Mouse (Mus musculus) embryo, embryonic 9.5 days (tissue): ENCODE results near the gene Scd3.

Experiments used
- DNase-seq: peaks from one replicate; pipeline ENCODE4 v3.0.0-alpha.2; 2017; ENCODE audit errors: extremely low spot score

Gene Scd3

DNA sequence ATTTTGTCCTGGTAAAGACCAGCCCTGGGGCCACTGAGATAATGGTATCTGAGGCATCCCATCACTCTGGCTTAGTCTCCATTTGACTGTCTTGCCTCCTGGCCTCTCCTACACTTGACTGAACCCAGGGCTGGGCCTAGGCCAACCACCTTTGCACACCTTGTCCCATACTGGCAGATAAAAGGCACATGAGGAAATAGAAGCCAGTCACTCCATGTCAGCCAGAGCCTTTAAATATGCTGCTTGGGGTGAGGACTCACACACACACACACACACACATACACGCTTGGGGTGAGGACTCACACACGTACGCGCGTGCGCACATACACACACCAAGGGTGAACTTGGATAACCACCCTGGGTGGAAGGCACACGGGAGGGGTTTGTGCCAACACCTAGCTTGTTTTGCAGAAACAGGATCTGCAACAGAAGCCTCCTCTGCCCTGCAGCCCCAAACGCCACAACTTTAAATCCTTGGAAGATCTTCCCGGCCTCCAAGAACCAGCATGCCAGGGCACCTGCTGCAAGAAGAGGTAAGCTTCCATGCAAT is at the start of gene Scd3:
Gene Scd3, plus strand, starts transcription at position 255 of the 550 bp plus-strand sequence.
- DNase-seq: no peak

GRCm38 (mm10) chr19:44153781-44154180 is 49.3 kb upstream of the Scd3 start:
- DNase-seq: no peak

DNA sequence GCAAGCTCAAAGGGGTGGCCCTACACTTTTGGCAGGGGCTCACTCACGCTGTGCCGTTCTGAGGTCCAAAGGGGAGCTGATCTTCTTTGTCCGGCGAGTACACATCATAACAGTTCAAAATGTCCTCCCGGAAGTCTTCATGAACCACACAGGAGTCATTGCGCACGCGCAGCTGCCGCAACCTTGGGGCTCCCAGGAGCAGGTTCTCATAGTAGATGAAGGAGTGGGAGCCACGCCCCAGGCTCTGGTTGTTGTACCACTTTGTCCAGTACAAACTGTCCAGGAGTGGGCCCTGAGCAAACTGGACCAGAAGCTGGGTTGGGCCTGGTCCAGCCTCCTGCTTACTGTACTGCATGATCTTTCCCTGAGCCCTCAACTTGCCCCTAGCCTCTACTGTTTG is 46.1 kb upstream of the Scd3 start:
- DNase-seq: no peak

- DNase-seq: no peak
These were observed 43.7 kb upstream of the Scd3 start for GRCm38 (mm10) chr19:44159386-44159785.

- DNase-seq: peak; percentile 22
These were observed 41.6 kb upstream of the Scd3 start for GRCm38 (mm10) chr19:44161515-44161914.

DNA sequence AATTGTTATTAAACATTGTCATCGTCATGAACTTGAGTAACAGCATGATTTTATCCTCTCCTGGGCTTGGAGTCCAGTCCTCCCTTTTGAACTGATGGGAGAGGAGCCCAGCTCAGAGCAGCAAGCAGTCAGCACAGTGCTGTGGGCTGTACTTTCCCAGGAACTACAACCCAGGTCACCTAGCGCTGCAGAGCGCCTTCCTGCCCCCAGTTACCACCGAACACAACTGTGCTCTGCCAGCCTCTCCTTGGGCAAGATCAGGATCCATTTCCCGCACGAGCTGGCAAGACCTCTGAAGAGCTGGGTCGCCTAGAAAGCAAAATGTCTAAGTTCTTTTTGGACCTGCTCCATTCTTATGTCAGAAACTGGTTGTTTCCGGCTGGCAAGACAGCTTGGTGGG is 28.2 kb upstream of the Scd3 start:
- no peak for DNase-seq

DNA sequence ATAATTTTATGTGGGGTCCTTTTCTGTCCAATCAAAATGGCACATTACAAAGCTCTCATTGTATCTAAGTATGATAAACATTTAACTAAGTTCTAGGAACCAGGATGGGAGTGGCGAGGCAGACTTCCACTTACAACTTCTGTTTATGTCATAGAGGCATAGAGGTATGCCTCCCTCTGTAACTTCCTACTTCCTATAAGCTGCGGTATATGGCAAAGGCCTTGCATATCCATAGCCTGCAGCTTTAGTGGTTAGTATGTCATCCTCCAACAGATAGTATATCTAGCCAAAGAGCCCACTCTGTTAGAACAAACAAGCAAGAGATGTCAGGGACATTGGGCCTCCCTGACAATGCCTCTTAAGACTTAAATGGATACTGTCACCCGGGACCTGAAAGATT is 26.3 kb upstream of the Scd3 start:
- no peak for DNase-seq

DNA sequence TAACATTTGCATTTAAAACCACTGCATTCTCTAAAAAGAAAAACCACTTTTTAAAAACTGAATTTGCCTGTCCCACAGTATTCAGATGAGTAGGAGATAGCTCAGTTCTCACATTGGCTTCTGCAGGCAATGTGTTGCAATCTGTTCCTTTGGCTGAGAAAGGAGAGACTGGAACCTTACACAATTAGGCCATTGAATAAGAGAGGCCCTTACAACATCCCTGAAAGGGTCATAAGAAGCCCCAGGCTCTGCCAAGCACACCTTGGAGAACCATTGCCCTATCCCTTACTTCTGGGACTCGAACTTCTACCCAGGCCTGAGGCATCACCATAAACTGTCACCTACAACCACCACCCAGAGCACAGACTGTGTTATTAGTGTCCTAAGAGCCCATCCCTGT is 22.6 kb upstream of the Scd3 start:
- no peak for DNase-seq

DNA sequence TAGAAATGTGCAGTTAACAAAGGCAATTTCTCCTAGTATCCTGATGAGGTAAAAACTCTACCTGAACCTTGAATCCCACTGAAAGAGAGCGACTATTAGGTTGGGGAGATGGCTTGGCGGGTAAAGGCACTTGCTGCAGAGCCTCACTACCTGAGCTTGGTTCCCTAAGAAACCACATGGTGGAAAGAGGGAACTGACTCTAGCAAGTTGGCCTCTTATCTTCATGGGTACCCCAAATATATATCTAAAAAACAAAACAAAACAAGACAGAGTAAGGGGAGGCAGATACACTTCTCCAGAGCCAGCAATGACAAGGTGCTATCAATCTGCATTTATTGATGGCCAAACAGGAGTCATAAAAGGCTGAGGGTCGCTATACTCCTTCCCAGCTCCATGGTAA is 19.1 kb upstream of the Scd3 start:
- no peak for DNase-seq

- DNase-seq: no peak
These were observed 14.0 kb upstream of the Scd3 start for GRCm38 (mm10) chr19:44189056-44189455.

- no peak for DNase-seq
These were observed 10.7 kb upstream of the Scd3 start, which contains the start of gene Pkd2l1 for GRCm38 (mm10) chr19:44192342-44192741. Gene Pkd2l1 (minus strand): TSS chr19:44192442.

GRCm38 (mm10) chr19:44193906-44194305 is 9.2 kb upstream of the Scd3 start:
- DNase-seq: no peak

DNA sequence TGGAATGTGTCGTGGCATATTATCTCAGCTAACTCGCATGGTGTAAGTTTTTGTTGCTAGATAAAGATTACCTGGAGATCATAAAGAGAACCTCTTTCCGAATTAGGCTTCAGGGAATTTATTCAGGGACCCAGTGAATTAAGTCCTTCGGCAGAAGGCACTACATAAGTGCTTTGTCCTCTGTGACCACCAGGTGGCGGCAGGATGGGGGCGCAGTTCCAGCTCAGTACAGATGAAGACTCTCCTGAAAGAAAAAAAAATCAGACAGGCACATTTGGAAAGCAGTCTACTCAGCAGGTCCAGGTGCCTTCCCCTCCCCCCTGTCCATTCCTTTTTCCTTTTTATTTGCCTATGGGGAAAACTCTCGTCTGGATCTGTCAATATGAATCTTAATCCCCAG is 7.9 kb upstream of the Scd3 start:
- peak; percentile 52 for DNase-seq

- DNase-seq: no peak
These were observed 5.8 kb upstream of the Scd3 start for GRCm38 (mm10) chr19:44197053-44197852.

DNA sequence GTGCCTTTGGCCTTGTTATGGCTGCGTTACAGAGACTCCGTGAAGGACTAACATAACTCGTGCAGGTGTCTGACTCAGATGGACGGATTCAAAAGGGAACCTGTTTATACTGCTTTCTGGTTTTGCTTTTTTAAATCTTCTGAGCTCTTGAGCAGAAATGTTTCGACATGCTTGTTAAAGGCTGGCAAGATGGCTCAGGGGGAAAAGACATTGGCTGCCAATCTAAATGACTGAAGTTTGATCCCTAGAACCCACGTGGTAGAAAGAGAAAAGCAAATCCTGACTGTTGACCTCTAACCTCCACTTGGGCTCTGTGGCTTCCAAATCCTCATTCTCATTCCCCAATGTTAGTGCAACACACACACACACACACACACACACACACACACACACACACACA is 4.6 kb upstream of the Scd3 start:
- no peak for DNase-seq

GRCm38 (mm10) chr19:44198964-44199363 is 4.1 kb upstream of the Scd3 start:
- no peak for DNase-seq

GRCm38 (mm10) chr19:44207079-44207478 is 4.0 kb downstream of the Scd3 start:
- DNase-seq: no peak

DNA sequence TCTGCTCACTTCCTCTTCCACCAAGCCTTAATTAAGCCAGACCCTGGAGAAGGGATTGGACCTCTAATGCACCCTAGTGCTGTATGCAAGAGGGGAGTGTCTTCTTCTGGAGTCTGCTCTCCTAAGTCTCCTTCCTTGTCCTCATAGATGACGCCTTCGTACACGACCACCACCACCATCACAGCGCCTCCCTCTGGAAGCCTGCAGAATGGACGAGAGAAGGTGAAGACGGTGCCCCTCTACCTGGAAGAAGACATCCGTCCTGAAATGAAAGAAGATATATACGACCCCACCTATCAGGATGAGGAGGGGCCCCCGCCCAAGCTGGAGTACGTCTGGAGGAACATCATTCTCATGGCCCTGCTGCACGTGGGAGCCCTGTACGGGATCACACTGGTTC is 12.2 kb downstream of the Scd3 start:
- no peak for DNase-seq

GRCm38 (mm10) chr19:44217958-44218525 is 15.0 kb downstream of the Scd3 start:
- no peak for DNase-seq

- DNase-seq: no peak
These were observed 22.7 kb downstream of the Scd3 start for GRCm38 (mm10) chr19:44225728-44226127.

- no peak for DNase-seq
These were observed 26.7 kb downstream of the Scd3 start for GRCm38 (mm10) chr19:44229776-44230175.

GRCm38 (mm10) chr19:44230212-44230611 is 27.1 kb downstream of the Scd3 start:
- DNase-seq: no peak

- no peak for DNase-seq
These were observed 28.6 kb downstream of the Scd3 start for GRCm38 (mm10) chr19:44231608-44232151.
